Mouse (Mus musculus) cerebellum, adult 18-20 months (tissue): ENCODE results near the gene Hykk.
"Not testable (repeated sequence)": the region's sequence is repeated elsewhere in the genome, so short reads cannot be mapped to it uniquely, and the experiment has no call there.

Experiments
- DNase-seq, 2 experiments: peaks; one replicate each; pipeline ENCODE4 v3.0.0; 2021

Hykk gene

GRCm38 (mm10) chr9:54917010-54917677, at the start of gene Hykk:
TSS of gene Hykk (plus strand) at chr9:54917283.
- peak; percentile 87 to 97 for DNase-seq

GRCm38 (mm10) chr9:54878759-54879158, 38.3 kb upstream of the Hykk start:
- DNase-seq = no peak

GRCm38 (mm10) chr9:54892111-54892510, 25.0 kb upstream of the Hykk start:
- DNase-seq = no peak

- no peak for DNase-seq
These were observed 20.0 kb upstream of the Hykk start for GRCm38 (mm10) chr9:54897097-54897496.

GRCm38 (mm10) chr9:54909446-54909845, 7.6 kb upstream of the Hykk start:
- no peak for DNase-seq

GRCm38 (mm10) chr9:54915576-54915975, 1.5 kb upstream of the Hykk start:
- no peak for DNase-seq

GRCm38 (mm10) chr9:54916401-54916800, 682 bp upstream of the Hykk start:
- DNase-seq = peak in 1 of 2 experiments; percentile 4

GRCm38 (mm10) chr9:54918191-54918590, 1.1 kb downstream of the Hykk start:
- no peak for DNase-seq

- DNase-seq = no peak
These were observed 1.7 kb downstream of the Hykk start for GRCm38 (mm10) chr9:54918781-54919180.

GRCm38 (mm10) chr9:54919946-54920345, 2.9 kb downstream of the Hykk start:
- no peak for DNase-seq

- DNase-seq = no peak
These were observed 13.7 kb downstream of the Hykk start for GRCm38 (mm10) chr9:54930741-54931140.

- DNase-seq = no peak
These were observed 14.7 kb downstream of the Hykk start for GRCm38 (mm10) chr9:54931765-54932164.

GRCm38 (mm10) chr9:54932379-54932778, 15.3 kb downstream of the Hykk start:
- no peak for DNase-seq

- DNase-seq = no peak
These were observed 25.0 kb downstream of the Hykk start for GRCm38 (mm10) chr9:54942071-54942470.

- no peak for DNase-seq
These were observed 27.4 kb downstream of the Hykk start for GRCm38 (mm10) chr9:54944467-54944866.

GRCm38 (mm10) chr9:54946256-54946655, 29.2 kb downstream of the Hykk start:
- DNase-seq = no peak

GRCm38 (mm10) chr9:54949465-54949864, 32.4 kb downstream of the Hykk start:
- DNase-seq = no peak

GRCm38 (mm10) chr9:54950162-54950561, 33.1 kb downstream of the Hykk start:
- DNase-seq = not testable (repeated sequence)

GRCm38 (mm10) chr9:54950575-54951321, 33.7 kb downstream of the Hykk start, which contains the start of the genes Psma4 and AY074887:
TSS of gene Psma4 (plus strand) at chr9:54950790.
TSS of gene AY074887 (minus strand) at chr9:54950998.
- DNase-seq = peak; percentile 90 to 93

GRCm38 (mm10) chr9:54961059-54961458, 44.0 kb downstream of the Hykk start:
- DNase-seq = no peak

- no peak for DNase-seq
These were observed 46.6 kb downstream of the Hykk start for GRCm38 (mm10) chr9:54963669-54964068.

- no peak for DNase-seq
These were observed 53.0 kb downstream of the Hykk start for GRCm38 (mm10) chr9:54969972-54970637.

GRCm38 (mm10) chr9:54980674-54981073, 63.6 kb downstream of the Hykk start, which contains the start of gene Chrna5:
TSS of gene Chrna5 (plus strand) at chr9:54980880.
- no peak for DNase-seq
